Mouse (Mus musculus): ENCODE measurements around the gene Sergef.

- no peak for TF ChIP-seq POLR2A (IDR thresholded peaks at IDR 0.05; ENCODE audit: borderline replicate concordance, low read depth, low read length)
- no peak for TF ChIP-seq CTCF (IDR thresholded peaks at IDR 0.05; ENCODE audit: low read depth, low read length)
Measured at GRCm38 (mm10) chr7:46554003-46554402, 85.6 kb downstream of the Sergef start.
